Mouse (Mus musculus): ENCODE results near the gene Plek2. TPM values are rescaled to one million over a fixed set of nuclear protein-coding genes. Genes with fewer than 3 reads are reported as not detected.
"Not testable (repeated sequence)": the region's sequence is repeated elsewhere in the genome, so short reads cannot be mapped to it uniquely, and the experiment has no call there.

Gene Plek2
- total RNA-seq (2014; fragmentation: Nextera tagmentation): 2.2 TPM in 1 of 2 replicates, not detected in the other
- total RNA-seq (2017): 0.66 TPM in 1 of 2 replicates, not detected in the other

DNA sequence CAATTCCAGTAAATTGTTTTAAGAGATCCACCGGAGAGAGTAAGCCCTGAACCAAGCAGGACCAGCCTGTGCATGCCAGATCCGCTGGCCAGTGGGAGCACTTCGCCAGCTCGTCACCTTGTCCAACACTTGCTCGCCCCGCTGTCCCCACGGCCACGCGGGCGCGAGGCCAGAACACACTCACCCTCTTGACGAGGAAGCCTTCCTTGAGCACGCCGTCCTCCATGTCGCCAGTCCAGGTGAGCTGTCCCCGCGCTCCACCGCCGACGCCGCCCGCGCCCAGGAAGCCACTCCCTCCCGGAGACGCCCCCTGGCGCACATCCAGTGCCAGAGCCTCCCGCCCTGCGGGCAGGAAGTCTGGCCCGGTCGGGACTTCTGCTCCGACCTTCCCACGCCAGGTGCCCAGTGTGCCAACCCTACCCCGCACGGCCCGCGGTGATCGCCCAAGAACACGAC is at the start of gene Plek2:
Gene Plek2 (minus strand): TSS at position 258 of the 456 bp plus-strand sequence.
- peak; percentile 60 for ATAC-seq (replicated peaks; ENCODE audit: low FRiP score, low TSS enrichment, poor library complexity, severe bottlenecking)

DNA sequence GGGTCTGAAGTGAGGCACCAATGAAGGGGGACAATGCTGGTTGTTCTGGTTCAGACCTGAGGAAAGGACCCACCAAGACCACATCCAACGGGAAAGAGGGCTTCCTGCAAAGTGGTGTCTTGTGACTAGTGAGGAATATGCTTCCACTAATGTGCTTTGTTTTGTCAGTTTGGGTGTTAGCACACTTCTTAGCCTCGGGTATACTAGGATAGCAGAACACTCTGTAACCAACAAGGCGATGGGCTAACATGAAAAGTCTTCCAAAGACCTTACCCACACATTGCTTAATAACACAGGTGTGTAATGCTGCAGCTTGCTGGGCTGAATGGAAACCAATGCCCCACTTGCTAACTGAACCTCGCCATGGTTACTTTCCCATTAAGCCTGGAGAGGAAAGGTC is 49.6 kb upstream of the Plek2 start:
- no peak for ATAC-seq (replicated peaks; ENCODE audit: low FRiP score, low TSS enrichment, poor library complexity, severe bottlenecking)

DNA sequence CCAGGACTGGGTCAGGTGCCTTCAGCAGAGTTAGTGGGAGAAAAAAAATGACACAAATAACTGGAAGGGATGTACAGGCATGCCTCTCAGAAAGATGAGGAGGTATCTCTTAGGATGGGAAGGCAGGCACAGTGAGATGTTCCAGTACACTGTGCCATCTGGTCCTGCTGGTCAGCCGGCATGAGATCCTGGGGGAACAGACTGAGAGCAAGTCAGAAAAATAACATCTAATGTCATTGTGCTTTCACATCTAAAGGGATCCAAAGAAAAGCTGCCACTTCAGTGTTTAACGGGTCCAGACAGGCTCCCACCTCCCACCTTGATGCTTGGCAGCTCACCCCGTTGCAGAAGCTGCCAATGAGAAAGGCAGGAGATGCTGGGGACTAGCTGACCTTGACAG is 45.7 kb upstream of the Plek2 start:
- ATAC-seq (replicated peaks; ENCODE audit: low FRiP score, low TSS enrichment, poor library complexity, severe bottlenecking): no peak

DNA sequence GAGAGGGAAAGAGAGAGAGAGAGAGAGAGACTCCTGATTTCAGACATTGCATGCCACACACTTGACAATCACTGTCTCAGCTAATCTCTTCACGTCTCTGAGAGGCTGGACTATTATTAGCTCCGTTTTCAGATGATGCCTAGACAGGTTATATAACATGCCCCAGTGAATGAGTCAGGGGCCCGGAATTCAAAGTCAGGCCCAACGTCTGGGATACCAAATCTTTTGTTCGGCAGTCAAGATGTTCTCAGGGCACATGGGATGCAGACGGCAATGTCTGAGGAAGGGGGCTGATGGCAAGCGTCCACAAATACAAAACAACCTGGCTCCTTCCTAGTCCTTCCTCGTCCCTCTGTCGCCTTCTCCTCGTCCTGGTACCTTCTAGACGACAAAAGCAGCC is 45.3 kb upstream of the Plek2 start:
- no peak for ATAC-seq (replicated peaks; ENCODE audit: low FRiP score, low TSS enrichment, poor library complexity, severe bottlenecking)

DNA sequence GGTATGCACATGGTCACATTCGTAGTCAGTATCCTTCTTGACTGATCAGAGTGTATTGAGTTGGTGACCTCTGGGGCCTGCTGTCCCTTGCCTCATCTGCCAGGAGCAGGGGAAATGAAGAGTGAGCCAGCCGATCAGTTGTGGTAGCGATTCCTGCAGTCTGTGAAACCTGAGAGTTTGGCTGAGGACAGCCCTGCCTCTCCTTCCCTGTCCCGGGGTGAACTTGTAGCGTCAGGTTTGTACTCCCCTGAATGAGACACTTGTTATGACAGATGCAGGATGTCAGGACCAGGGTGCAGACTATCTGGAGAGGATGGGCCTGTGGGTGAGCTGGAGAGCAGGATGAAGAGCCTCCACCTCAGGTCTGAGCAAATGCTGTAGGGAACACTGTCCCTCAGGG is 40.9 kb upstream of the Plek2 start:
- no peak for ATAC-seq (replicated peaks; ENCODE audit: low FRiP score, low TSS enrichment, poor library complexity, severe bottlenecking)

DNA sequence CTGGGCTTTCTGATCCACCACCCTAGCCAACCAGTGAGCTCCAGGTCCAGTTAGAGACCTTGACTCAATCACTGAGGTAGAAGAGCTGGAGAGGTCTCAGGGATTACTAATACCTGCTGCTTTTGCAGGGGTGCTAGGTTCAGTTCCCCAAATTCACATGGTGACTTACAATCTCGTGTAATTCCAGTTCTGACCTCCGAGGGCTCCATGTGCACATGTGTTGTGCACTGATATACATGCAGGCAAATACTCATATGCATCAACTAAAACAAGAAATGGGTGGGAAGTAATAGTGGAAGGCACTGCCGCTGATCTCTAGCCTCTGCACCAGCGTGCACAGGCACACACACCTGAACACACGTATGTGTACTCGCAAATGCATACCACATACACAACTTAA is 40.4 kb upstream of the Plek2 start:
- ATAC-seq (replicated peaks; ENCODE audit: low FRiP score, low TSS enrichment, poor library complexity, severe bottlenecking): peak; percentile 62

DNA sequence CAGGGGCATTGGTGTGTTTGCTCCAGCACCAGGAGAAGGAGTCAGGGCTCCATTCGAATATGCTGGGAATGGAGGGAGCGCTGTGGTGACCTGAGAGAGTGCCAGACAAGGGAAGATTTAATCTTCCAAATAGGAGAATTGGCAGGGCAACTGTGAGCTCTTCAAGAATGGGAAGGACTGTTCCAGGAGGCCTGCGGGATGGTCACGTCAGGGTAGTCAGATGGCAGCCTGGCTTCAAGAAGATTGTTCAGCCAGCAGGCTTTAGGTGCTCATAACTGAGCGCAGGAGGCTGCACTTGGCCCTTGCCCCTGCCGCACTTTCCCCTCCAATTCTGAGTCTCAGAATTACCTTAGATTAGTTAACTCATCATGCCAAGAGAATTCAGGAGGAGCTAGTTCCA is 36.2 kb upstream of the Plek2 start:
- ATAC-seq (replicated peaks; ENCODE audit: low FRiP score, low TSS enrichment, poor library complexity, severe bottlenecking): no peak

DNA sequence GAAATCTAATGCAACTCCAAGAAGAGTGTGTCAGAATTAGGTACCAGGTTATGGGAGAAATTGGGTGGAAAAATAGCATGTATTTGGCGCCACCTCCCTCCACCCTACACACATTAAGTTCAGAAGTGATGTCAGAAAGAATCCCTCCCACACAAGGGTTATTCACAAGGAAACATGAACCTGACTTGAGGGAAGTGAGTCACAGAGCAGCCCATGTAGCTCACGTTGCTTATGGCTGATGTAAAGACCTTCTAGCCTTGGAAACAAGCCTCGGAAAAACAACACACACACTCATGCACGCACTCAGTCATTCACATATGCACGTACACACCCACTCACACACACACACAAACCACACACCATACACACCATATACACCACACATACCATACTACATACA is 33.3 kb upstream of the Plek2 start:
- no peak for ATAC-seq (replicated peaks; ENCODE audit: low FRiP score, low TSS enrichment, poor library complexity, severe bottlenecking)

DNA sequence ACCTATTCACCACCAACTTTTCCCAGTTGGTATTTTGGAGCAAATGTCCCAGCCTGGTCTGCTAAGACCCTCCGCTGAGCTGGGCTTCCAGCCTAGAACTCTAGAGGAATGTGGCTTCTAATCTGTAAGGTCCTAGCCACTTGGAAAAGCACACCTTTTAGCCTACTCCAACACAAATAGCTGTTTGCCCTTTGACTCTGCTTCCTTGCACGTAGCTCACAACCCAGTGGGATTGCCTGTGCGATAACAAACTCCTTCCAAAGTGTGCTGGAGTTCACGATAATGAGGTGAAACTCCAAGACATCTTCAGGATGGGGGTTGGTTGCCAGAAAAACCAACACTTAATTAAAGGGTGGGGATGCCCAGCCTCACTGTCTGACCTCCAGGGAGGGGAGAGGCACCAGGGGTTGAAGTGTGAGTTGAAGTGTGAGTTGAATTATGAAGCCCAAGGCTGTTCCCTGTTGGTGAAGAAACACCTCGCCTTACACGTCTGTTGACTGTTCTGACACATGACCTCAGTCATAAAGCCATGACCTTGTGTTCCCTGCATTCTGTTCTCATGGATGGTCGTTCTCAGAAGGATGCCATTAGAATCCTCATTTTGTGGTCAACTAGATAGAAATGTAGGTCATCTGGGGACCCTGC is 32.8 kb upstream of the Plek2 start:
- ATAC-seq (replicated peaks; ENCODE audit: low FRiP score, low TSS enrichment, poor library complexity, severe bottlenecking): no peak

DNA sequence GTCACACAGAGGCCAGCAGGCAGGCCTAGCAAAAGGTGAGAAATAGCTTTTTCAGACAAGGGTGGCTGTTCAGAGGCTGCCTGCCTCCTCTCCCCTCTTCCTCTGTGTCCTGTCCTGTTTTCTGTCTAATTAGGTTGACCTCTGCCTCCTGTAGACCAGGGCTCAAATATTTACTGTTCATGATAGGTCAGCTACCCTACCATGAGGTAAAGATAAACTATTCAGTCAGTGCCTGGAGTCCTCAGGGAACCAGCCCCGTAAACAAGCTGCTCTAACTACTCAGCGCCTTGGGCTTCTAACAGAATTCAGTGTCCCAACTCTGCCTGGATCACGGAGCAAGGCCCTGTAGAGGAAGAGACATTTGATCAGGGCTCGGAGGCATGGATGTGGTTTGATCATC is 29.7 kb upstream of the Plek2 start:
- no peak for ATAC-seq (replicated peaks; ENCODE audit: low FRiP score, low TSS enrichment, poor library complexity, severe bottlenecking)

DNA sequence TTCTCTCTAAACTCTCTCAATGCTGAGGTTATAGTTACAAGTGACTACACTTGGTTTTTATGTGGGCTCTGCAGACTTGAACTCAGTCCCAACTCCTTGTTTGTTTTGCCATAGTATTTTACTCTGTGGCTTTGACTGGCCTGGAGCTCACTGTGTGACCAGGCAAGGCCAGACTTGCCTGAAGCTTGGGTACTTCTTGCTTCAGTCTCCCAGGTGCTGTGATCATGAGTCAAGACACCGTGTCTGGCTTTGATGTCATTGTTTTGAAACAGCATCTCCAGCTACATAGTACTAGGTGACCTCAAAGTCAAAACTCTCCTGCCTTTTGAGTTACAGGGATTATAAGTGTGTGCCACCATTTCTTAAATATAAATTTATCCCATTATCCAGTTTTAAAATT is 23.1 kb upstream of the Plek2 start:
- no peak for ATAC-seq (replicated peaks; ENCODE audit: low FRiP score, low TSS enrichment, poor library complexity, severe bottlenecking)

DNA sequence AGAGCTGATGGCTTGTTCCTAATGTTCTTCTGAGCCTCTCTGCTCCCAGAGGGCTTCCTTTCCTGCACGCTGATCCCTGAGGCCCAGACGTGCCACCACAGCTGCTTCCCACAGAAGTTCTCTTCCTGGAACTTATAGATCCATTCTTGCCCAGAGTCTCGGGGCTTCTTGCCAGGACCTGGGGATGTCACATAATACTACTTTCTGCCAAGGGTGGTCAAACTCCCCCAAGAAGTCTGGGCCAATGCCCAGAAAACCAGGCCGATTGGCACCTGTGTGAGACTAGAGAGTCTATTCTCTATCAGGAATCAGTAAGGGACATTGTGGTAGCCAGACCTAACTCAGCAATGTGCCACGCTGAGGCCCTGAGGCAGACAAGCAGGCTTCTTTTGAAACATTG is 20.5 kb upstream of the Plek2 start:
- no peak for ATAC-seq (replicated peaks; ENCODE audit: low FRiP score, low TSS enrichment, poor library complexity, severe bottlenecking)

DNA sequence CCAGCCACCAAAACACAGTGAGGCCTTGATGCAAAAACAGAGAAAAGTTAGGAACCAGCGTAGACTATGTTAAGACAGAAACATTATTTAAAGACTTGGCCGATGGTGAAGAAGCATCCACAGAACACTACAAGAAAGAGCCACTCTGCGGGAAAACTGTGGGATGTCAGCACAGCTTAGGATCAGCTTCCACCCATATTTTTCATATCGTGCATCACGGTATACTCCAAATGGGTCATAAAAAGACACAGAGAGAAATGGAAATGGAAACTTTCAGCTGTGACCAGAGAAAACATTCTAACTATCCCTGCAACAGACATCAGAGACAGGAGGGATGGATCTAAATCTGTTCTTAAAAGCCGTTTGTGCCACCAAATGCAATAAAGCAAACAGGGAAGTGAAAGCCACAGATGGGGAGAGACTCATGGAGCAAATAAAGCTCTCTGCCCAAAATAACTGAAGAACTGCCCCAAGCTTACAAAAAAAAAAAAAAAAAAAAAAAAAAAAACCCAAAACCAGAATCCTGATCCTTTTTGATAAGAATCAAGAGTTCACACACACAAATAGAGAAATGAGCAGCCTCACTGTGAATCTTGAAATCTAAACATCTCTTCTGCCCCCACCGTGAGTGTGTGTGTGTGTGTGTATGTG is 16.9 kb upstream of the Plek2 start:
- ATAC-seq (replicated peaks; ENCODE audit: low FRiP score, low TSS enrichment, poor library complexity, severe bottlenecking): no peak

DNA sequence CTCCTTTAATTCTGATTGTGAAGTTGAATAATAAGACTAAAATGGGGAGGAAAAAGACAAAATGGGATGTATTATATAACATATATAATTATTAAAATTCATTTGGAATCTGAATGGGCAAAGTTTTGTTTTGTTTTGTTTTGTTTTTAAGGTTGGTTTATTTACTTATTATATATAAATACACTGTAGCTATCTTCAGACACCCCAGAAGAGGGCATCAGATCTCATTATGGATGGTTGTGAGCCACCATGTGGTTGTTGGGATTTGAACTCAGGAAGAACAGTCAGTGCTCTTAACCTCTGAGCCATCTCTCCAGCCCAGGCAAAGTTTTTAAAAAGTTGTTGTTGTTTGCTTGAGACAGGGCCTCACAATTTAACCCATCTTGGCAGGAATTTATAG is 16.2 kb upstream of the Plek2 start:
- ATAC-seq (replicated peaks; ENCODE audit: low FRiP score, low TSS enrichment, poor library complexity, severe bottlenecking): not testable (repeated sequence)

DNA sequence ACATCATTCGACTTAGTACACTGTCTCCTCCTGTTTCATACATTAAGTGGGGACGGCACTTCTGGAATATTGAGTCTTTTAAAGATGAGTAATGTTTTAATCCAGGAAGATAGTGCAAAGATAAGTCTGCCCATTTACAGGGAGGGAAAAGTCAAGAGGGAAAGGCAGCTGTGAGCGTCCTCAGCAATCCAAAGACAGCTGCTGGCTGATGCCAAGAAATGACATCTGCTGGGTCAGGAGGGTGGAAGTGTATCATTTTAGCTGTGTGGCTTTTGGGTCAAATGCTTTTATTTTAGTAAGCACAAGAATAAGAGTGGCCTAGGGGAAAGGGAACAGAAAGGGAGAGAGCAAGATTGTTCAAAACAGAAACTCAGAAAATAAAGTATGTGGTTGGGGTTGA is 15.3 kb upstream of the Plek2 start:
- ATAC-seq (replicated peaks; ENCODE audit: low FRiP score, low TSS enrichment, poor library complexity, severe bottlenecking): no peak

DNA sequence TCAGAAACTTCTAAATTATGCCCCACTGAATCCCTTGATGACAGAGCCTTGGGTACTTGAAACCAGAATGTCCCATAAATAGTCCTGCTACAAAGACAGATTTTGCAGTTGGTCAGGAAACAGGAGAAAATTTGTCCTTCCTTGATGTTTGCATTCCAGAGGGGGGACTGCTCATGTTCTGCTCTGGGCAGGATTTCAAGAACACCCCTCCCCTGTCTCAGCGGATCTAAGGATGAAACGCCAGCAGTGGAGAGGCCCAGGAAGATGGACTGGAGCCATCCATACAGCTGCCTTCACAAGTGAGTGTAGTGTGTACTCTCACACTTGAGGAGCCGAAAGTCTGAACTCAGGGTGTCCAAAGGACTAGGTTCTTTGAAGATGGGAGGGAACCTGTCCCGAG is 14.7 kb upstream of the Plek2 start:
- no peak for ATAC-seq (replicated peaks; ENCODE audit: low FRiP score, low TSS enrichment, poor library complexity, severe bottlenecking)

DNA sequence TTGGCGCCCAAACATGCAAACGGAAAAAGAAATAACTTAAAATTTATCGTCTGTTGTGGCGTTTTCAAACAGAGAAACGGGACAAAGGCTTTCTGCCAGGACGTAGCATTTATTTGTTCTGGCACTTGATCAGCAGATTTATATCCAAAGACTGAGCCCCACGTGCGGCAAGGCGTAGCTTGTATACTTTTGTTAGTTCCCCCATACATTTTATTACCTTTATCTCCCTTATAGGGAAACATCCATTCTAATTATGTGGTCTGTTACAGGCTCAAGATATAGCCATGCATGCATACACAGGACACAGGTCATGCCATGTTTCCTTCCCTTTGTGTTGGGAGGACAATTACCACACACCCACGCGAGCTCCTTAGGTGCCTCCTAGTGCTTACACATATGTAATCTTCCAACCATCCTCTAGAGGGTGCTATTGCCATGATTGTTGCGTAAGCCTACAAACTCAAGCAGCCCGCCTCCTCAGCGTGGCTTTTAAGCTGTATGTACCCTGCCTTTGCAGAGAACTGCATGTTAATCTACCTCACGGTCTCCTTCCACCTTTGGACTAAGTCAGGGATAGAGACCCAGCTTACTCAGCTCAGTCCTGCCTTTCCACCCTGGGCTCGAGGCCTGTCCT is 12.4 kb upstream of the Plek2 start:
- peak; percentile 88 for ATAC-seq (replicated peaks; ENCODE audit: low FRiP score, low TSS enrichment, poor library complexity, severe bottlenecking)

DNA sequence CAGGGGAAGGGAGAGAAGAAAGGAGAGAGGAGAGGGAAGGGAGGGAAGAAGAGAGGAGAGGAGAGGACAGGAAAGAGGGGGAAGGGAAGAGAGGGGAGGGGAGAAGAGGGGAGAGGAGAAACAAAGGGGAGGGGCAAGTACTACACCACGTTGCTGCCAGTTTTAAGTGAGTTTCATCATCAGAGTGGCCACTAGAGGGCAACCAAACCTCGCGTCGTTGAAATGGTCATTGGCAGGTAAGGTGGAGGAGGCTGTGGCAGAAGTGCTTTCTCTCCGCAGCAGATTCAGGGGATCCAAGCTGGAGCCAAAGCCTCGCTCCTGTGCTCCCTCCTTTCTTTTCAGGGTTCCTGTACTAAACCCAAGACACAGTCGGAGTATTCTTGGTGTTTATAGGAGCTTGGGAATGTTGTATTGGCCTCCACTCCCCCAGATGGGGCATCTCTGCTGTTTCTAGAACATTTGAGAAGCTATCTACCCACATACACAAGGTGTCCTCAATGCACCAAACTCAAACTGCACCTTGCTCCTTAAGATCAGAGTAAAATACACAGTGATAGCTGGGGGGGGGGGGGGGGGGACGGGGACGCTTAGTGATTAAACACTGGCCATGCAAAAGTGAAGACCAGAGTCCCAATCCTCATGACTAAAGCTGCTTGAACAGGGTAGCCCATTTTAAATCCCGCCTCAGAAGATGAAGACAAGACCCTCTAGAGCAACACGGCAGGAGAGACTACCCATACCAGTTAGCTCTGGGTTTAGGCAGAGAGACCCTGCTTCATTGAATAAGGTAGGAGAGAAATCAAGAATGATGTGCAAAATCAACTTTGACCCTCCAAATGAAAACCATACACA is 11.7 kb upstream of the Plek2 start:
- peak; percentile 82 for ATAC-seq (replicated peaks; ENCODE audit: low FRiP score, low TSS enrichment, poor library complexity, severe bottlenecking)

DNA sequence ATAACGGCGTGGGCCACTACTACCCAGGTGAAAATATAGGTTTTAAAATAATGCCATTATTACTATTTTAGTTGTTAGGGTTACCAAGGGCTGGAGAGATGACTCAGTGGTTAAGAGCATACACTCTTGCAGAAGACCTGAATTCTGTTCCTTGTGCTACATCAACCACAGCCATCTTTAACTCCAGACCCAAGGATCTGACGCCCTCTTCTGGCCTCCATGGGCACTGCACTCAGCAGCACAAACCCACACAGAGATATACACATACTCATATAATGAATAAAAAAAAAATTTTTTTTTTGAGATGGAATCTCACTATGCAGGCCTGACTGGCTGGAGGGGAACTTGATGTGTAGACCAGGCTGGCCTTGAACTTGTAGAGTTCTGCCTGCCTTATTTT is 9.5 kb upstream of the Plek2 start:
- ATAC-seq (replicated peaks; ENCODE audit: low FRiP score, low TSS enrichment, poor library complexity, severe bottlenecking): no peak

DNA sequence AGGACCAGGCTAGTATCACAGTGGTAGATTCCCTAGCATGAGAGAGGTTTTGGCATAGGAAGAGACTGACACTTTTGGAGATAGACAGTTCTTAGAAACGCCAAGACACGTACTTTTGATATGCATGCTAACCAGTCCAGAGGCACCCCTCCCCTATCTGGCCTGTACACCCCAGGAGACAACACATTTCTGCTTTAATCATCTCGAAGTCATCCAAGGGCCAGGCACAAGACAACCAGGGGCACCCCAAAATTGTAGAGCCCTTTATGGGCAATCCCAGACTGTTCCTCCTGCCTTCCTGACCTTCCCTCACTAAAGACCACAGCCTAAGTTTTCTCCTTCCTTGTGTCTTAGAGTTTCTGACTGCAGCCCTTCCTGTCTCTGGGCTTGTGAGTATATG is 8.8 kb upstream of the Plek2 start:
- no peak for ATAC-seq (replicated peaks; ENCODE audit: low FRiP score, low TSS enrichment, poor library complexity, severe bottlenecking)

All from megakaryocyte-erythroid progenitor cell, adult 5-6 weeks (primary cell).